Mouse (Mus musculus) stomach, postnatal 0 days (tissue): ENCODE data around the gene Sash1.

Experiments
- CTCF ChIP-seq: IDR thresholded peaks from 2 replicates; pipeline ENCODE4 v1.5.1; 2016; ENCODE audit warnings: antibody characterized with exemption, low read depth, mild to moderate bottlenecking, moderate library complexity
- EP300 ChIP-seq: optimal IDR thresholded peaks from 2 replicates; pipeline ENCODE3; 2016; ENCODE audit warnings: antibody characterized with exemption

DNA sequence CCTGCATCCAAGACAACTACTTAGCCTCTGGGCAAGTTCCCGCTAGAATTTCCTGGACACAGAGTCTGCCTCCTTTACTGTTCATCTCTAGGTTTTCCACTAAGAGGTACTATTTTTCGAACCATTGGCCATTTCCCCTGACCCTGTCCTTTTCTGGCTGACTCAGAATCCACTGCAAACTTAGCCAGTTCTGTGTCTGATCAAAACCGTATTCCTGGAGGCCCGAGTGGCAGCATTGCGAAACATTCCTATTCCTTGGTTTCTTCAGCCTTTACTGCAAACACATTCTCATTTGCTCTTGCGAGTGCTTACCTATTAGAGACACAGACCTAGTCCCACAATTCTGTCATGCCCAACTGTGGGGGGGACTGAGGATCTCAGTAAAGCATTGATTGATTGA, 17.2 kb upstream of the Sash1 start:
- TF ChIP-seq CTCF (no peak), EP300 (no peak)
